Mouse (Mus musculus) ES-E14 (cell line): ENCODE measurements at regions not wholly inside any gene's neighbourhood (a gene's known extent, or its start where the extent isn't known, plus 50 kb on each side); places are given as distances from the start of the nearest gene placed in this dataset.

Source experiments
- DNase-seq: peaks from one replicate; pipeline ENCODE4 v3.0.0-alpha.2; 2013; ENCODE audit warnings: low read depth, low spot score
- H3K27ac ChIP-seq: 2 replicates; pipeline ENCODE4 v1.5.1; 2012; ENCODE audit warnings: low read depth, mild to moderate bottlenecking, low read length, moderate library complexity, mixed read lengths; ENCODE audit not compliant: poor library complexity, insufficient read depth, severe bottlenecking
- H3K36me3 ChIP-seq: 2 replicates; pipeline ENCODE4 v1.6.1; 2012; ENCODE audit warnings: mild to moderate bottlenecking, low read length, moderate library complexity, mixed read lengths; ENCODE audit not compliant: control insufficient read depth, poor library complexity, insufficient read depth, severe bottlenecking
- H3K4me1 ChIP-seq, 2 experiments: fragments of 150-350 bp in 1 of 2; sonication (generic) in 1 of 2; 2 replicates each; pipeline ENCODE4 v1.6.1; 2012; ENCODE audit warnings: low read length in 2 of 2, mild to moderate bottlenecking in 1 of 2, mixed read lengths in 1 of 2; ENCODE audit not compliant: control insufficient read depth in 2 of 2, insufficient read depth in 2 of 2, poor library complexity in 1 of 2
- H3K4me3 ChIP-seq, 2 experiments: fragments of 150-350 bp in 1 of 2; sonication (generic) in 1 of 2; 2 replicates each; pipeline ENCODE4 v1.5.1; 2012; ENCODE audit warnings: low read length in 2 of 2, low read depth in 1 of 2, mild to moderate bottlenecking in 1 of 2, mixed read lengths in 1 of 2; ENCODE audit not compliant: insufficient read depth in 1 of 2, poor library complexity in 1 of 2, severe bottlenecking in 1 of 2
- H3K9ac ChIP-seq: 2 replicates; pipeline ENCODE4 v1.6.1; 2012; ENCODE audit warnings: low read depth, mild to moderate bottlenecking, low read length, mixed read lengths; ENCODE audit not compliant: poor library complexity, insufficient read depth, severe bottlenecking
- H3K9me3 ChIP-seq: fragments of 150-350 bp; sonication (generic); 2 replicates; pipeline ENCODE4 v1.6.1; 2012; ENCODE audit warnings: low read depth, mild to moderate bottlenecking, low read length; ENCODE audit not compliant: control insufficient read depth, insufficient read depth
- CHD2 ChIP-seq: IDR thresholded peaks from 2 replicates; pipeline ENCODE4 v1.6.1; 2014; ENCODE audit warnings: mild to moderate bottlenecking, low read depth, low read length, inconsistent platforms
- HCFC1 ChIP-seq: IDR thresholded peaks from 2 replicates; pipeline ENCODE4 v1.6.1; 2012; ENCODE audit warnings: low read length, inconsistent platforms, borderline replicate concordance; ENCODE audit not compliant: insufficient read depth
- MAFK ChIP-seq: IDR thresholded peaks from 2 replicates; pipeline ENCODE4 v1.6.1; 2014; ENCODE audit warnings: mild to moderate bottlenecking, low read depth, low read length, inconsistent platforms; ENCODE audit not compliant: insufficient read depth
- ZC3H11A ChIP-seq: IDR thresholded peaks from 2 replicates; pipeline ENCODE4 v1.6.1; 2012; ENCODE audit warnings: low read depth, mild to moderate bottlenecking, inconsistent platforms, low read length, borderline replicate concordance
- ZNF384 ChIP-seq: IDR thresholded peaks from 2 replicates; pipeline ENCODE4 v1.6.1; 2012; ENCODE audit warnings: low read depth, low read length, inconsistent platforms
- in situ Hi-C, 2 experiments: fragments of 600-800 bp; cut with MboI; formaldehyde crosslinking; loops; one replicate each; pipeline ENCODE4 v1.15.1; 2025; ENCODE audit warnings: low sequenced_read_pairs in 2 of 2, inconsistent platforms in 1 of 2; ENCODE audit not compliant: unreplicated experiment in 2 of 2

DNA sequence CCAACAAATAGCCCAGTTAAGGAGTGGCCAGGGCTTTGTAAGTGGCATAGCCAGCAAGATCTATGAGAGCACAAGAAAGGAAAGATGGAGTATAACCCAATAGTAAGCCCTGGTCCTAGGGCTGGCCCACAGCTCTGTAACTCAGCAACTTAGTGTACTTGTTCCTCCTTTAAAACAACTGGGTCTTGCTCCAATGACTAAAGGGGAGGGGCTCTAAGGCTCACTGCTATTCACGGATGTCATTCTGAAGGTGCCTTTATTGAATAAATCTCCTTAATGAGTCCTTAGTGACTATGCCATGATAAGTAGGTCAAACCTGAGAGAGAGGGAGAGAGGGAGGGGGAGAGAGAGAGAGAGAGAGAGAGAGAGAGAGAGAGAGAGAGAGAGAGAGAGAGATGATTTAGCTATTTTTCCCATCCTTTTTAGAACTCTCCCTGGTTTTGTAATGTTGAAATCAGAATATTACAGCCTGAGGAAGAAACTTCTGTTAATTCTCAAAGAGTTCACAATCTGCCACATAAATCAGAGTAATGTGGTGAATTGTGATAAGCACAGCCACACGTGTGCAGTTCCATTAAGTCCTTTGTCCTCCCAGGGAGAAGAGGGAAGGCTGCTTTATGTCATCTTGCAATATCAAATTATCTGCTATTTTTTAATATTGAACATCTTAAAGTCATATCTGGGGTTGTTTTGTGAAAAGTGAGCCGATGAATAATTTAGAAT lies 238.7 kb upstream of the Apob start:
- Histone ChIP-seq H3K4me1 (no peaks in the 10 kb centered on the region), H3K9ac (no peak overlapping the region), H3K36me3 (no peaks in the 10 kb centered on the region), H3K4me3 (no peak overlapping the region), H3K27ac (no peak overlapping the region), H3K9me3 (no peaks in the 10 kb centered on the region)
- TF ChIP-seq ZNF384 (no peak), HCFC1 (no peak), ZC3H11A (no peak), CHD2 (no peak), MAFK (no peak)
- in situ Hi-C loops = no loop called here
- DNase-seq = no peak

DNA sequence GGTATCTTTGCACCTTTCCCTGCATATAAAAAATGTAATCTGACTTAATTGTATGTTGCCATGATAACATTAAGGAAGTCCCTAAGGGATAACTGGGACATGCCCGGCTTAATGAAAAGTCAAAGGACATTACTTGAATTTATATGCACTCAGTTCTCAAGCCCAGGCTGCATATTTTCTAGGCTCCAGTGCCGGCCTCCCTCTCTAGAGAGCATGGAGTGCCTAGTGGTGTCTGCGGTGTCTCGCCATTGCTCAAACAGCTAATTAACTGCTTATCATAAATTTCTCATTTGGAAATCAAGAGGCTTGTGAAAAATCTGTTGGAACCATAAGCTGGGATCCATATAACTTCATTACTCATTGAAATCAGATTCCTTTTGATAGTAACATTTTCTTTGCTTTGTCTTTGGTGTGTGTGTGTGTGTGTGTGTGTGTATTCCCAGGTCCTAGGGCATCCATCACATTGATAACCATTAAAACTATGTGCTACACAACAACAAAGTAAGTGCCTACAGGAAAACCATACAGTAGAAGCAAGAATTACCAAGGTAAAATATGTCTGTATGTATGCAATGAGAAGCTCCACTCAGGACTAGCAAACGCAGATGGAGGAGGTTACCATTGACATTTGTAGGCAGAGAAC lies 238.0 kb upstream of the Apob start:
- Histone ChIP-seq H3K27ac (no peak overlapping the region), H3K9ac (no peak overlapping the region), H3K4me3 (no peak overlapping the region), H3K4me1 (no peaks in the 10 kb centered on the region), H3K36me3 (no peaks in the 10 kb centered on the region), H3K9me3 (no peaks in the 10 kb centered on the region)
- TF ChIP-seq HCFC1 = no peak
- no peak for TF ChIP-seq ZNF384
- TF ChIP-seq ZC3H11A = no peak
- no peak for TF ChIP-seq MAFK
- TF ChIP-seq CHD2 = no peak
- in situ Hi-C loops = no loop called here
- DNase-seq = no peak

DNA sequence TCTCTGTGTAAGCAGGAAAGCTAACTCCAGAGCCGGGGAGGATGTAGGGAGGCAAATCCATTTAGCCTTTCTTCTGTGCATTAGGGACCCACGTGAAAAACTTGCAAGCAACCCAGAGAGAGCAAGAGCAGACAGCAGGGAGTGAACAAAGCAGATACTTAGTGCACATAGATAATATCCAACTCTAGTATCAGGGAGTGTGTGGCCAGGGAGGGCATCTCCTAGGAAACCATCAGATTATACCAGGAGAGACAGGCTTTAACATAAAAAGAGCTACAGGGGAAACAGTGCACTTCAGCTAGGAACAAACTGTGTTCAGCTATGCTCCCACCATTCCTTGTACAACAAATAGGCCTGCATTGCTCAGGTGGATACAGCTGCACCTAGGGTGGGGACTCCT lies 230.7 kb upstream of the Apob start:
- Histone ChIP-seq H3K4me3 (no peak overlapping the region), H3K27ac (no peak overlapping the region), H3K9ac (no peak overlapping the region), H3K4me1 (no peaks in the 10 kb centered on the region), H3K36me3 (no peaks in the 10 kb centered on the region), H3K9me3 (no peaks in the 10 kb centered on the region)
- in situ Hi-C loops = no loop called here
- TF ChIP-seq HCFC1 (no peak), MAFK (no peak), CHD2 (no peak), ZNF384 (no peak), ZC3H11A (no peak)
- DNase-seq = no peak

DNA sequence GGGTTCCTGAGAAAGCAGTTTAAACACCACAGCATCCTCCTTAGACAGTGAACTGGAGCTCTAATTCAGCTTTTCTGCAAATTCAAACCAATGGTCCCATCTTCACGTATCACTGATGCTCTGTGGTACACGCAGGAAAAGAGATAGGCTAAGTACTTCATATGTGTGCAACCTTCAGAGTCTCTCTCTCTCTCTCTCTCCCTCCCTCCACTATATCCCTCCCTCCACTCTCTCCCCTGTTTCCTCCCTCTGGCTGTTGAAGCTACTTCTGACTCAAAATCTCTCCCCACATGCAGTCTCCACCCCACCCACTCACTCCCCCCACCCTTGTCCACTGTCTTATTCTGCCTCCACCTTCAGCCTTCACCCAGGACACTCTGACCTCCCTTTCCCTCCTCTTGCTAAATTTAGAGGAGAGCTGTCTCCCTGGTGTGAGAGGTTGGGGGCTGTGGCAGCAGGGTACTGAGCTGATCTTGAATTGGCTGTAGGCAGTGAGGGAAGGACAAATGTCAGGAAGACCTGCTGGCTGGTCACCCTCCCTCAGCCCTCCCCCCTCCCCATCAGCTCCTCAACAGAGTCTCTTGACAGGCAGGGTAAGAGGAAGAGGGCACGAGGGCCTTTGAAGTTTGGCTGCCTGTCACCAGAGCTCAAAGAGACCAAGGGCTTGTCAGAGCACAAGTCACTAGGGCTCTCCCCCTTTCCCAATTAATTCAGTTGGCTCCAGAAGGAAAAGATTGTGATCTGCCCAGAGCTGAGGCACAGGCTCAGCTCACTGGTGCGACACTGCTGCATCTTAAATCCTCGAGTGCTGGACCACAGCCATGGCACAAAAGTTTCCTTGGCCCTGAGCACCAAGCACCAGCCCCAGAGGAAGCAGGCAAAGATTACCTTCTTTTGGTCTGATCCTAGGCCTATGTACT lies 227.9 kb upstream of the Apob start:
- in situ Hi-C loops = no loop called here
- H3K27ac ChIP-seq = no peak overlapping the region
- H3K36me3 ChIP-seq = no peaks in the 10 kb centered on the region
- no peak overlapping the region for H3K9ac ChIP-seq
- H3K9me3 ChIP-seq = no peaks in the 10 kb centered on the region
- no peak for DNase-seq
- no peak overlapping the region for H3K4me3 ChIP-seq
- TF ChIP-seq HCFC1 (no peak), ZNF384 (no peak), MAFK (no peak)
- no peaks in the 10 kb centered on the region for H3K4me1 ChIP-seq
